Mouse (Mus musculus) naive thymus-derived CD4-positive, alpha-beta T cell, adult 2 months (primary cell): ENCODE measurements around the gene Naa15.
"Not testable (repeated sequence)": the region's sequence is repeated elsewhere in the genome, so short reads cannot be mapped to it uniquely, and the experiment has no call there.

Experiments used
- DNase-seq: peaks from one replicate; pipeline ENCODE4 v3.0.0-alpha.2; 2011; ENCODE audit warnings: low read depth

Naa15 gene

GRCm38 (mm10) chr3:51394881-51395280 is 20.1 kb upstream of the Naa15 start:
- DNase-seq: no peak

GRCm38 (mm10) chr3:51395461-51396145 is 19.3 kb upstream of the Naa15 start:
- DNase-seq: no peak

GRCm38 (mm10) chr3:51396219-51397068 is 18.5 kb upstream of the Naa15 start, which contains the start of gene Mgarp:
TSS of gene Mgarp (minus strand) at chr3:51396738.
- peak; percentile 79 for DNase-seq

- DNase-seq: no peak
These were observed 17.1 kb upstream of the Naa15 start for GRCm38 (mm10) chr3:51397700-51398299.

GRCm38 (mm10) chr3:51398667-51399066 is 16.3 kb upstream of the Naa15 start:
- no peak for DNase-seq

- no peak for DNase-seq
These were observed 15.4 kb upstream of the Naa15 start for GRCm38 (mm10) chr3:51399531-51399930.

- DNase-seq: no peak
These were observed 14.3 kb upstream of the Naa15 start for GRCm38 (mm10) chr3:51400682-51401081.

- not testable (repeated sequence) for DNase-seq
These were observed 12.9 kb upstream of the Naa15 start for GRCm38 (mm10) chr3:51402054-51402453.

GRCm38 (mm10) chr3:51402628-51403027 is 12.3 kb upstream of the Naa15 start:
- DNase-seq: no peak

- DNase-seq: no peak
These were observed 6.9 kb upstream of the Naa15 start for GRCm38 (mm10) chr3:51407870-51408560.

- DNase-seq: peak; percentile 99
These were observed 6.3 kb upstream of the Naa15 start, which contains the start of gene Ndufc1 for GRCm38 (mm10) chr3:51408561-51409183. TSS of gene Ndufc1 (minus strand) at chr3:51408988.

- no peak for DNase-seq
These were observed 2.5 kb upstream of the Naa15 start for GRCm38 (mm10) chr3:51412457-51412856.

- no peak for DNase-seq
These were observed 1.7 kb upstream of the Naa15 start for GRCm38 (mm10) chr3:51413276-51413675.

- no peak for DNase-seq
These were observed 1.1 kb downstream of the Naa15 start for GRCm38 (mm10) chr3:51416073-51416363.

- peak; percentile 76 for DNase-seq
These were observed 1.6 kb downstream of the Naa15 start for GRCm38 (mm10) chr3:51416364-51417134.

- DNase-seq: no peak
These were observed 2.1 kb downstream of the Naa15 start for GRCm38 (mm10) chr3:51417135-51417458.

GRCm38 (mm10) chr3:51417485-51417884 is 2.5 kb downstream of the Naa15 start:
- no peak for DNase-seq

GRCm38 (mm10) chr3:51417966-51418365 is 3.0 kb downstream of the Naa15 start:
- DNase-seq: no peak

GRCm38 (mm10) chr3:51421921-51422320 is 7.0 kb downstream of the Naa15 start:
- no peak for DNase-seq

- DNase-seq: no peak
These were observed 10.4 kb downstream of the Naa15 start for GRCm38 (mm10) chr3:51425394-51425793.

GRCm38 (mm10) chr3:51434364-51434763 is 19.4 kb downstream of the Naa15 start:
- DNase-seq: not testable (repeated sequence)
